Mouse (Mus musculus): Measurements from ENCODE around the gene Egln2. TPM values are rescaled to one million over a fixed set of nuclear protein-coding genes. Genes with fewer than 3 reads are reported as not detected.
A peak's percentile ranks its signal among the peaks of the same experiment; 100 is the strongest.

The Egln2 gene
- polyA plus RNA-seq, 1 experiment from 2014 or later, result 66.1 TPM

MicroRNA genes within 50 kb of the gene (microRNA counts, 519-probe panel; counts per million panel counts)
- 726 counts per million, percentile 2 among the panel's probes with 10 or more counts for microRNA mmu-miR-1191

Small RNA genes within 50 kb of the gene (microRNA-seq; reads per million reads assigned to microRNA genes)
- 2.3 reads per million, percentile 2 among the genes with 10 or more reads in this experiment for gene Mir1191
- 1.4 reads per million for gene Mir3101

Other genes with a start within 250 kb of the Egln2 start
- gene Cyp2a22, start 227.4 kb downstream of the Egln2 start, polyA plus RNA-seq (2015; fragmentation: Nextera tagmentation; extraction: Ambion mirVana), result not detected in 2 replicates
- 0.23 TPM in 1 of 2 replicates, not detected in the other for gene Cyp2a12, start 137.7 kb downstream of the Egln2 start, polyA plus RNA-seq (2015; fragmentation: Nextera tagmentation; extraction: Ambion mirVana)
- gene Cyp2f2, start 46.9 kb downstream of the Egln2 start, polyA plus RNA-seq (2015; fragmentation: Nextera tagmentation; extraction: Ambion mirVana), result 0.17 TPM in 1 of 2 replicates, not detected in the other
- gene Cyp2t4, start 13.1 kb downstream of the Egln2 start, polyA plus RNA-seq (2015; fragmentation: Nextera tagmentation; extraction: Ambion mirVana), result 0.09 TPM in 1 of 2 replicates, not detected in the other
- gene Rab4b, start 12.1 kb upstream of the Egln2 start, polyA plus RNA-seq (2015; fragmentation: Nextera tagmentation; extraction: Ambion mirVana), result 69.9 and 70.1 TPM in 2 replicates
- gene Gm21983, start 14.3 kb upstream of the Egln2 start, polyA plus RNA-seq (2015; fragmentation: Nextera tagmentation; extraction: Ambion mirVana), result not detected in 2 replicates
- gene Mia, start 14.4 kb upstream of the Egln2 start, polyA plus RNA-seq (2015; fragmentation: Nextera tagmentation; extraction: Ambion mirVana), result 3.8 and 5.1 TPM in 2 replicates
- 2.8 and 2.9 TPM in 2 replicates for gene BC024978, start 29.0 kb upstream of the Egln2 start, polyA plus RNA-seq (2015; fragmentation: Nextera tagmentation; extraction: Ambion mirVana)
- 227 and 251 TPM in 2 replicates for gene Snrpa, start 29.5 kb upstream of the Egln2 start, polyA plus RNA-seq (2015; fragmentation: Nextera tagmentation; extraction: Ambion mirVana)
- gene Itpkc, start 61.9 kb upstream of the Egln2 start, polyA plus RNA-seq (2015; fragmentation: Nextera tagmentation; extraction: Ambion mirVana), result 8.3 and 9.5 TPM in 2 replicates
- gene Coq8b, start 66.2 kb upstream of the Egln2 start, polyA plus RNA-seq (2015; fragmentation: Nextera tagmentation; extraction: Ambion mirVana), result 25.5 and 26.3 TPM in 2 replicates
- 9.1 and 10.8 TPM in 2 replicates for gene Numbl, start 91.6 kb upstream of the Egln2 start, polyA plus RNA-seq (2015; fragmentation: Nextera tagmentation; extraction: Ambion mirVana)
- 70.2 and 79.2 TPM in 2 replicates for gene Ltbp4, start 170.9 kb upstream of the Egln2 start, polyA plus RNA-seq (2015; fragmentation: Nextera tagmentation; extraction: Ambion mirVana)
- 35.6 and 37.8 TPM in 2 replicates for gene Shkbp1, start 189.2 kb upstream of the Egln2 start, polyA plus RNA-seq (2015; fragmentation: Nextera tagmentation; extraction: Ambion mirVana)
- gene Gm20479, start 190.6 kb upstream of the Egln2 start, polyA plus RNA-seq (2015; fragmentation: Nextera tagmentation; extraction: Ambion mirVana), result 1.6 TPM in 1 of 2 replicates, not detected in the other

All from intestine, embryonic 16.5 days (tissue).